Mouse (Mus musculus): Measurements from ENCODE around the gene Rxfp4.

The Rxfp4 gene

DNA sequence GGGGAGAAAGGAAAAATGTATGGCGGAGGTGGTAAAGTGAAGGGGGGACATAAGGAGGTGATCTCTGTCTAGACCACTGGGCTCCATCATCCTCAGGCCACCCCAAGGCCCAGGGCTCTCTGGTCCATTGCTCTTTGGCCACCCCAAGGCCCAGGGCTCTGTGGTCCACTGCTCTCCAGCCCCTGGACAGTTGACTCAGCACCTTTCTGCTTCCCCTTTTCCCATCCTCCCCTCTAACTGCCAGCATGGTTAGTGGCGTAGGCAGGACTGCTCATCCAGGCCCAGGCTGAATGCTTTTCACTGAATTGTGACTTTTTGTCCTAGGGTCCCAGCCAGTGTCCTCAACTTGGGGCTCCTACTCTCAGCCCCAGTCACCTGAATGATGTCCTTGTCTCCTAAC lies 25.4 kb downstream of the Rxfp4 start:
- DNase-seq: no peak

DNA sequence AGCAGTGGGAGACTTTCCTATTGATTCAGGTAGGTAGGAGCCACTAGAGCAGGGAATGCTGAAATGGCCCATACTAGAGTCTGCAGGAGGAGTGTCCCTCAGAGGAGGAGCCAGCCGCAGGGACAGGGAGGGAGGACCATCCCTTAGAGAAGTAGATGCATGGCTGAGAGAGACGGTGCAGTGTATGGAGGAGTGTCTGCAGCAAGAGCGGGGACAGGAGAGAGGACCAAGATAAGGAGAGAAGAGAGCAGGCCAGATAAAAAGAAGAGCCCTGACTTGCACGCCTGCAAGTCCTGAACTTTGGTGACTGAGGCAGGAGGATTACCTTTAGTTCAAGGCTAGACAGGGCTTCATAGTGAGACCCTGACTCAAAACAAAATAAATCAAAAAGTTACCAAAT lies 25.8 kb downstream of the Rxfp4 start:
- no peak for DNase-seq

- DNase-seq: no peak
Observed at GRCm38 (mm10) chr3:88626316-88626715, 26.6 kb downstream of the Rxfp4 start.

DNA sequence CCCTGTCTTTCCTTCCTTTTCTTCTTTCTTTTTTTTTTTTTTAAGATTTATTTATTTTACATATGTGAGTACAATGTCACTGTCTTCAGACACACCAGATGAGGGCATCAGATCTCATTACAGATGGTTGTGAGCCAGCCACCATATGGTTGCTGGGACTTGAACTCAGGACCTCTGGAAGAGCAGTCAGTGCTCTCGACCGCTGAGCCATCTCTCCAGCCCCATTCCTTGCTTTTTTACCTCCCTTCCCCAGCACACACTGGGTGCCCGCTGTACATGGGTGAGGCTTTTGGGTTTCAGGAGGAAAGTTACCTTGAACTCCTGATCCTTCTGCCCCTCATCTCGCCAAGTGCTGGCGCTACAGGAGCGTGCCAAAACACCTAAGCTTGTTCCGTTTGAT lies 27.4 kb downstream of the Rxfp4 start:
- DNase-seq: no peak

DNA sequence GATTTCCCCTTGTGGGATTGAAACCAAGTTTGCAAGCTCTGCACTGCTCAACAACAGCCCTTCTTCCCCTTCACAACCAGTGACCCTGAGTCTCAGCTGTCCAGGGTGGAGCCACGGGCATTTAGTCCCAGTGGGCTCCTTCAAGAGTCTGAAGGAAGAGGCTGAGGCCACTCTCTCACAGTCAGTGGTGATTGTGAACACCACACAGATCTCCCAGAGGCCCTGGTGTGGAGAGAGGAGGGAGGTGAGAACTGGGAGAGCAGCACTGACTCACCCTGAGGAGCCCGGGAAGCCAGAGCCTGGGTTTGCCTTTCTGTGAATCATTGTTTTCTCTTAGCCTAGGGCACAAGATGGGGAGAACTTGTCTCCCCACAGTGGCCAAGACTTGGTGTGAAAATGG lies 28.0 kb downstream of the Rxfp4 start:
- DNase-seq: no peak

- no peak for DNase-seq
Observed at GRCm38 (mm10) chr3:88624324-88624723, 28.6 kb downstream of the Rxfp4 start.

- DNase-seq: peak; percentile 47
Observed at GRCm38 (mm10) chr3:88623346-88624135, 29.4 kb downstream of the Rxfp4 start.

GRCm38 (mm10) chr3:88622941-88623345 lies 30.0 kb downstream of the Rxfp4 start:
- peak; percentile 63 for DNase-seq

DNA sequence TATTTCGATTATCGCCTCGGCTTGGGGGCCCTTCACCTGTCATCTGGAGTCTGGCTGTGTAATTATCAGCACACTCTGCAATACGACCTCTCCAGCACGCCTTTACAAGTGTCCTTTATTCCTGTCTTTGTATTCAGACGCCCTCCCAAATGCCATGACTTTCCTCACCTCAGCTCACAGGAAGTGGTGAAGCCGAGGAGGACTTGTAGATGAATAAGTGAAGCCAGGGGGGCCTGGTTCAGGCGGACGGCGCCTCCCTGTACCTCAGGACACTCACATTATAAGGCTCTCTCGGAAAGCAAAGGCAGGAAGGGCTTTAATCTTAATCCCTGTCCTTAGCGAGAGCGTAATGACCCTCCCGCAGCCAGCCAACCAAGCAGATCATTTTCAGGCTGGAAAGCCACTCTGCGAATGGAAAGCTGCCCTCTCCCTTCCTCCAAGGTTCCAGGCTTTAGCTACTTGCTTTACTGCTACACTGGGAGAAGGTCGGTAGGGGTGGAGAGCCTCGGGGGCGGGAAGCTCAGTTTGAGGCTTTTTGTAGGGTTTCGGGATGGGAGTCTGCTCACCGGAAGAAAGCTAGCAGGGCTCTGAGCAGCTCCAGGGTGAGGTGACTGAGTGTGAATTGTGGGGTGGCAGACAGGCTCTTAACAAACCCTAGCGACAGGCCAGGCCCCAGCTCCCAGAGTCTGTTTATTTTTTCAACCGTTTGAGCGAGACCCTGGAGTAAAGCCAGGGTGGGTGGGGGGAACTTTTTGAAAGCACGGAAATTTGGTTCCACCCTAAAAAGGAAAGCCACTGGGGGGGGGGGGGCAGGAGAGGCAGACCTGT lies 30.6 kb downstream of the Rxfp4 start:
- peak; percentile 68 for DNase-seq

GRCm38 (mm10) chr3:88621537-88622112 lies 31.3 kb downstream of the Rxfp4 start:
- peak; percentile 75 for DNase-seq

GRCm38 (mm10) chr3:88620992-88621536 lies 31.9 kb downstream of the Rxfp4 start:
- peak; percentile 88 for DNase-seq

DNA sequence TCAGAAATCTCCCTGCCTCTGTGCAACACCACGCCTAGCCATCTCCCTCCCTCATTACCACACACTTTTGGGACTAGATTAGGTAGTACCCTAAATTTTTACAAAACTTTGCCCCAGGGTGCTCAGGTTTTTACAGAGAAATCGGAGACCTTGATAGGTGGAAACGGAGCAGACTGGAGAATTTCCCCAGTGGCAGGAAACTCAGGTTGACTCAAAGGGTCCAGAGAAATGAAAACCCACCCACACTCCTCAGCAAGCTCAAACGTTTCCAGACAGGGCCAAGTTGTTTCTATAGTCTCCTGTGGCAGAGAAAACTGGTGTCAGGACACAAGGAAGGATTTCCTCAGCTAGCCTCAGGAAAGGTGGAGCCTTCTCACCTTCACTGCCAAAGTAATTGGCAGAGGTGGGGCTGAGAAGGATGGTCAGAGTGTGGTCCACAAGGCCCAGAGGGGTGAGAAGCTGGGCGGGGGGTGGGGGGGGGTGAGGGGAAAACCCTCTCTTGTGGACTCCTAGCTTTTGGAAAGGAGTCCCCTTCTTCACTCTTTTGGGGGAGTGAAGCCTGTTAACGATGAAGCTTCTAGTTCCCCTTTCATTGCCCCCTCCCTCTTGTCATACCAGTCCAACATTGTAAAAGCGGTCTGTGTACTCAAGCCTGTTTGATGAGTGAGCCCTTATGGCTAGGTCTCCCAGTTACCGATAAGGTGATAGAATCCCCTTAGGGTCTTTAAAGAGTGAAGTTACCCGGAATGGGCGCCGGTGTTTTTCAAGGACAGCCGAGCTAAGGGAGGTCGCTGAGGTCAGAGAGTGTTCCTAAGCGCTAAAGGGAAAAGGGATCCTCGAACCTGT lies 32.6 kb downstream of the Rxfp4 start:
- DNase-seq: no peak

GRCm38 (mm10) chr3:88619113-88620097 lies 33.5 kb downstream of the Rxfp4 start:
- DNase-seq: no peak

DNA sequence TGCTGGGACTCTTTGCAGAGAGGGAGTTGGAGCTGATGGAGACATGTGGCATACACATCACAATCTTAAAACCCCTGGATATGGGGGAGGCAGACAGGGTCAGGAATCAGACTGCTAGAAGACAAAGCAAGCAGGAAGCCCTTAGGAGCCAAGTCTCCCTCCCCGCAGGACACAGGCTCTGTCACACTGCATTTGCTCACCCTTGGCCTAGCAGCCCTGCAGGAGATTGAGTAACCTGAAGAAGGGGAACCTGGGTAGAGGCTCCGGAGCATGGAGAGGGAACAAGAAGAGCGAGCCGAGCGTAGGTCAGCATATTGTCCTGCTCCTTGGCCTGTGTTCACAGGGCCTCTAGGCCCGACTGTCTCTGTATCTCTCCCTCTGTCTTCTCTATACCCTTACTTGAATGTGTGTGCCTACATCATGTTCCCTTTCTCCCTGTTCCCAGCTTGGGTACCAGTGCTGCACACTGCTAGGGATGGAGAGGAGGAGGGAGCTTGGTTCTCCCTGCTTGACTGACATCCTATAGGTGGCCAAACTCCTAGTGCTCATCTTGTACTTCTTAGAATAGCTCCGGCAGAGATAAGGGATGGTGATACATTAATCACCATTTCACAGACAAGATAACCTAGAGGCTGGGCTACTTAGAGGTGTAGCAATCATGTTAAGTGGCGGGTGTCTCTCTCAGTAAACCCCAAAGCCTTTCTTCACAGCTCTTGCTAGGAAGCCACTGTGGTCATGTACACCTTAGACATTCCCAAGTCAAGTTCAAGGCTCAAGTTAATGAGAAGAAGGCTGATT lies 34.7 kb downstream of the Rxfp4 start:
- DNase-seq: peak; percentile 3

DNA sequence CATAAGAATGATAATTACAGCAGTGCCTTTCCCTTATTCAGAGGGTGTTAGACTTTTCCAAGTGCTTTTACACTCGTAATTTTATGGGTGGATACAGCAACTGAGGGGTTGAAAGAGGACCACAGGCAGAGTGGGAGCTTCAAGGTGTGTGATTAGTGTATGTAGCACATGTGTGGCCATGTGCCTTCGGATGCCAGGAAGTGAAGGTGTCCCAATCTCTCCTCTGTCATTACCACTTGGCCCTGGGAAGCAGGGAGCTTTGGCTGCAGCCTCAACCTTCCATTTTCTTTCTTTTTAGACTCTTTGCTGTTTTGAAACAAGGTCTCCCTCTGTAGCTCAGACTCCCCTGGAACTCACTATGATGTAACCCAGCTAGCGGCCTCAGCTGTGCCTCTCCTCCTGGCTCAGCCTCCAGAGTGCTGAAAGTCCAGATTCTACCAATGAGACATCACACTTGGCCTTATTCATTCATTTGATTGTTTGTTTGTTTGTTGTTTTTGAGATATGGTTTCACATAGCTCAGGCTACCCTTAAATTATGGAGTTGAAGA lies 35.9 kb downstream of the Rxfp4 start:
- no peak for DNase-seq

DNA sequence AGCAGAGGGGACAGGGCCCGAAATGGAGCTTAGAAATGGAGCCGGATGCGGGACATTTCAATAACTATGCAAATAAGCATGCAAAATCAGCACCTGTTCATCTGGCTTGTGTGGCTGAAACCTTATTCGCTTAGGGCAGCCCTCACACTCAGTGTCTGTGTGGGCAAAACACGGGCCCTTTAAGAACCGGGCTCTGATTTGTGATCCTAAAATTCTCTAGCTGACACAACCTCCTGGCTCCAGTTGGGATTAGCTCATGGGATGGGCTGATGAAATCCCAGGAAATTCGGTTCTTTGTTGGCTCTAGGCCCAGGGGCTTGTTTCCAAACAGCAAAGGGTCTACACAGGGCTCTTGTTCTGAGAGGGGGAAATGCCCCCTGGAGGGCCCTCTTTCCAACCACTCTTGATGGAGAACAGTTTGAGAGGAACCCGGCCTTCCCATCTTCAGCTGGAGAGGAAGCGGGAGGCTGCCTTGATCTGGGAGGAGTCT lies 37.0 kb downstream of the Rxfp4 start:
- no peak for DNase-seq

- DNase-seq: no peak
Observed at GRCm38 (mm10) chr3:88615117-88615516, 37.8 kb downstream of the Rxfp4 start.

DNA sequence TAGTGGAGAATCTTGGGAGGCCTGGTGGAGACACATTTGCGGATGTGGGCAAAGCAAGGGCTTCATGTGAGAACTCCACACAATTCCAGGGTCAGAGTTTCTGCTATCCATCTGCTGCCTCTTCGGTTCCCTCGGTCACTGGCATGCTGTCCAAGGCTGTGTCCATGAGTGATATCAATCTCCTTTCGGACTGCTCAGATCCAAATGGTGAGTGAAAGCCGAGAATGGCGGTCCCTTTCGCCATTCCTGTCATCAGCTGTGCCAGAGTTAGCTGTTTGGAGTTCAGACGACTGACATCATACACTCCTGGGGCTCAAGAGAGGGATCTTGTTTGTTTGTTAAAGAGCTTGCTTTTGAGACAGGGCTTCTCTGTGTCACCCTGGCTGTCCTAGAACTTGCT lies 38.5 kb downstream of the Rxfp4 start:
- DNase-seq: no peak

DNA sequence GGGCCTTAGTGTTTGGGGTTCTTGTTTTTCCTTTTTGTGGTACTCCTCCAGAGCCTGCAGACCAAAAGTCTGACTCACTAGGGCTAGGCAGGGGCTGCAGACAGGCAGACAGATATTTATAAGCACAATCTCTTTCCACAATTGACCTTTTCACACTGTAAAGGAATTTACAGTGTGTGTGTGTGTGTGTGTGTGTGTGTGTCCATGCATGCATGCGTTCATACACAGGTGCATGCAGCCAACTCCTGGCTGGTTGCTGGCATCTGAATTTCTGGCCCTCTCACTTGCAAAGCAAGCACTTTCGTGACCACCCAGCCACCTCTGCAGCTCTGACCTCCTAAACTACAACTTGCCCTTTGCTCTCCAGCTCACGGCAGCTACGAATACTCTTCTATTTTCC lies 43.9 kb downstream of the Rxfp4 start:
- DNase-seq: no peak

- no peak for DNase-seq
Observed at GRCm38 (mm10) chr3:88607758-88608138, 45.2 kb downstream of the Rxfp4 start.

Measured in thymus, postnatal 14 days (tissue).